Mouse (Mus musculus) thymus, postnatal 10 days (tissue): ENCODE results near the gene Bmp5.
"Not testable (repeated sequence)": the region's sequence is repeated elsewhere in the genome, so short reads cannot be mapped to it uniquely, and the experiment has no call there.

ENCODE experiments used
- DNase-seq, 2 experiments: peaks; one replicate each; pipeline ENCODE4 v3.0.0; 2021; ENCODE audit warnings: low spot score in 2 of 2

The Bmp5 gene

GRCm38 (mm10) chr9:75775129-75775845, at the start of gene Bmp5:
Bmp5 (plus strand) TSS chr9:75775364.
- DNase-seq, result no peak

GRCm38 (mm10) chr9:75760075-75760474, 15.1 kb upstream of the Bmp5 start:
- DNase-seq, result no peak

- DNase-seq, result no peak
These were observed 13.6 kb upstream of the Bmp5 start for GRCm38 (mm10) chr9:75761567-75761966.

GRCm38 (mm10) chr9:75762487-75762886, 12.7 kb upstream of the Bmp5 start:
- no peak for DNase-seq

GRCm38 (mm10) chr9:75764792-75765191, 10.4 kb upstream of the Bmp5 start:
- no peak for DNase-seq

GRCm38 (mm10) chr9:75766521-75766920, 8.6 kb upstream of the Bmp5 start:
- no peak for DNase-seq

- no peak for DNase-seq
These were observed 6.1 kb upstream of the Bmp5 start for GRCm38 (mm10) chr9:75769042-75769441.

GRCm38 (mm10) chr9:75776153-75776552, 989 bp downstream of the Bmp5 start:
- no peak for DNase-seq

GRCm38 (mm10) chr9:75778762-75779346, 3.7 kb downstream of the Bmp5 start:
- DNase-seq, result no peak

- no peak for DNase-seq
These were observed 5.6 kb downstream of the Bmp5 start for GRCm38 (mm10) chr9:75780558-75781276.

- no peak for DNase-seq
These were observed 6.4 kb downstream of the Bmp5 start for GRCm38 (mm10) chr9:75781600-75781999.

GRCm38 (mm10) chr9:75783573-75783972, 8.4 kb downstream of the Bmp5 start:
- DNase-seq, result no peak

- DNase-seq, result no peak
These were observed 10.8 kb downstream of the Bmp5 start for GRCm38 (mm10) chr9:75785959-75786358.

GRCm38 (mm10) chr9:75787121-75787520, 12.0 kb downstream of the Bmp5 start:
- DNase-seq, result no peak

GRCm38 (mm10) chr9:75789879-75790428, 14.8 kb downstream of the Bmp5 start:
- no peak for DNase-seq

GRCm38 (mm10) chr9:75804940-75805339, 29.8 kb downstream of the Bmp5 start:
- DNase-seq, result no peak

- not testable (repeated sequence) for DNase-seq
These were observed 33.0 kb downstream of the Bmp5 start for GRCm38 (mm10) chr9:75808179-75808578.

GRCm38 (mm10) chr9:75808659-75809058, 33.5 kb downstream of the Bmp5 start:
- DNase-seq, result no peak

GRCm38 (mm10) chr9:75815161-75815560, 40.0 kb downstream of the Bmp5 start:
- DNase-seq, result no peak

- DNase-seq, result no peak
These were observed 43.2 kb downstream of the Bmp5 start for GRCm38 (mm10) chr9:75818400-75818799.

GRCm38 (mm10) chr9:75832468-75832867, 57.3 kb downstream of the Bmp5 start:
- DNase-seq, result no peak

- no peak for DNase-seq
These were observed 58.1 kb downstream of the Bmp5 start for GRCm38 (mm10) chr9:75833189-75833732.
